Mouse (Mus musculus) adrenal gland, adult 8-10 months (tissue): Measurements from ENCODE around the gene Adgrd1. TPM values are rescaled to one million over a fixed set of nuclear protein-coding genes. Genes with fewer than 3 reads are reported as not detected.
A peak's percentile ranks its signal among the peaks of the same experiment; 100 is the strongest.

Experiments used
- DNase-seq: peaks from one replicate; pipeline ENCODE4 v3.0.0; 2022
- total RNA-seq, 4 experiments: library from RNA; stranded (reverse); gene quantifications; 2 replicates each; pipeline ENCODE4 v1.2.4; 2022

Adgrd1 gene
- total RNA-seq, 4 experiments from 2014 or later, result 2.4 to 4.2 (median 3.7) TPM

DNA sequence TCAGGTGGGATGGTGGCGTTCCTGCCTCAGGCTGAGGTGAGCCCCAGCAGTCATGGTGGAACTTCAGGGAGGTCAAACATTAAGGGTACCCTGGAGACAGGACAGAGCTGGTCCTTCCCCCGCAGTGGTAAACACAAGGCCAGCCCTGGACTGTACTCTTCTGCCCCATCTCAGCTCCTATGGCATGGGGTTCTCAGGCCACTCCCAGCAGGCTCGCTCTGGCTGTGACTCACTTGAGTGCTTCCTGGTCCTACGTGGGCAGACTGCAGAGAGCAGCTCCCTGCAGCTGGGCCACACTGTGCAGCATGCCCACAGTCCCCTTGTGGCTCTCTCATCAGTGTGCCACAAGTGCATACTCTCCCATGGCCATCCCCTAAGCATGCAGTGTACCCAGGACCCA is 112.3 kb downstream of the Adgrd1 start:
- DNase-seq, result no peak

DNA sequence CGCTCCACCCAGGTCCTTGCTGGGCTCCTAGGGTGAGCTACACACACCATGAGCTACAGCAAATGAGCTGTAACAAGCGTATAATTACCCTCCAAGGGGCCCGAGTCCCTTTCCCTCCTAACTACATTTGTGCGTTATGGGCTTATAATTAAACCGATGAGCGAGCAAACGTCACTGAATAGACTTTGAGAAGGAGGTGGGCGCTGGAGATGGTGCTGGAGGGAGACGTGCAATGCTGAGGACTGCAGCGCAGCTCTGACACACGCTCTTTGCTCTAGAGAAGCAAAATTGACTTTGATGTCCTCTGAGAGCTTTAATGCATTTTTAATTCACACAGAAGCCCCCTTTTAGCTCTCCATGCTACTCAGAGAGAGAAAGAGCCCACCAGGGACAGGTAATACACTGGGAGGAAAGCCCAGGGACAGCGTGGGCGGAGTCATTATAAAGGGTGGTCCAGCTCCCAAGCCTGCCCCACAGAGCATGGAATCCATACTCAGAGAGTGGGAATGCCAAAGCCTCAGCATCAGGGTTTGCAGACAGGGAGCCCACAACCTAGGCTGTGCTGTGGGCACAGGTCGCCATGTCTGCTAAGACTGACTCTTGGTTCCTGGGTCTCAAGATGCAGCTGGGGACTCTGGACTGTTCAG is 115.0 kb downstream of the Adgrd1 start:
- no peak for DNase-seq

- no peak for DNase-seq
Observed at GRCm38 (mm10) chr5:129214023-129214422, 117.5 kb downstream of the Adgrd1 start.

GRCm38 (mm10) chr5:129216001-129216400 is 119.5 kb downstream of the Adgrd1 start:
- no peak for DNase-seq

DNA sequence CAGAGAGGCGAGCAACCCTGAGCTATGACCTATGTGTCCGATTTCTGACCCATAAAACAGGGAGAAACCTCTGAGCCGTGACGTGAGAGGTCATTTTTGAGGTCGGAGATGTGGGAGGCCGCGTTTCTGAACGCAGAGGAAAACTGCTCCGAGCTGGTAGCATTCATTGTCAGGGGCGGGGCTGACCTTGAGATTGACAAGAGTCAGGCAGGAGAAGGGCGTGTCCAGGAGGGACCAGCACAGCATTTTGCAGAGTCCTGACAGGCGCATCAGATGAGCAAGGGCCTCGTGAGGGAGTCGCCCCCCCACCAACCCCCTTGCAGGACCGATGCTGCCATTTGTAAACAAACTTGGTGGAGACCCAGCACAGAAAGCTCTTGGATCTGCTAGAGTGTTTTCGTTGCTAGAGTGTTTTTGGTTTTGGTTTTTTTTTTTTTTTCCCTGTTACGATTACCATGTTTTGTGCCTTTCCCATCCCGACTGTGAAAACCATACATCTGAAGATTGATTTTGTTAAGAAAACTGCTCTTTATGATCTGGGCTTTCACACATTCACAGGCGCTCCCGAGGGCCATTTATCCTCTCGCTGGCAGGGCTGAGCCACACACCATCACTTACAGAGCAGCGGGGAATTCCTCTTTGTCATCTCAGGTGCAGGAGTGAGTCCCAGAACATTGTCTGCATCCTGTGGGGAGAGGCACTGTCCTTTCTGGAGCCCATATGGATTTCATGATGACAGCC is 121.1 kb downstream of the Adgrd1 start:
- DNase-seq, result peak; percentile 5

- no peak for DNase-seq
Observed at GRCm38 (mm10) chr5:129218222-129218505, 121.6 kb downstream of the Adgrd1 start.

- no peak for DNase-seq
Observed at GRCm38 (mm10) chr5:129218537-129218981, 122.0 kb downstream of the Adgrd1 start.

DNA sequence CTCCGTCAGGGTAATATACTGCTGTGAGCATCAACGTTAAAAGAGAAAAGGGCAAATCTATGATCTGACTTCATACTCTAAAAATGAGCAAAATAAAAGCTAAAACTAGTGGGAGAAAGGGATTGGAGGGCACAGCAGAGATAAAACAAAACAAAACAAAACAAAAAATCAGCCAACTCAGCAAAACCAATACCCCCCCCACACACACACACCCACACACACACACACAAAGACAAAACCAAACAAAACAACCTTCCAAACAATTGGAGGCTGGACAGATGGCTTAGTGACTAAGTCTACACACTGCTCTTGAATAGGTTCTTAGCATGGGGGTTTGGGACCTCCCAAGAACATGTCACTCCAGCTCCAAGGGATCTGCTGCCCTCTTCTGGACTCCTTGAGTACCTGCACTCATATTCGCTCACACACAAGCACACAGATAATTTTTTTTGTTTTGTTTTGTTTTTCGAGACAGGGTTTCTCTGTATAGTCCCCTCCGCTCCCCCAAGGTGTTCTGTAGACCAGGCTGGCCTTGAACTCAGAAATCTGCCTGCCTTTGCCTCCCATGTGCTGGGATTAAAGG is 122.7 kb downstream of the Adgrd1 start:
- no peak for DNase-seq

DNA sequence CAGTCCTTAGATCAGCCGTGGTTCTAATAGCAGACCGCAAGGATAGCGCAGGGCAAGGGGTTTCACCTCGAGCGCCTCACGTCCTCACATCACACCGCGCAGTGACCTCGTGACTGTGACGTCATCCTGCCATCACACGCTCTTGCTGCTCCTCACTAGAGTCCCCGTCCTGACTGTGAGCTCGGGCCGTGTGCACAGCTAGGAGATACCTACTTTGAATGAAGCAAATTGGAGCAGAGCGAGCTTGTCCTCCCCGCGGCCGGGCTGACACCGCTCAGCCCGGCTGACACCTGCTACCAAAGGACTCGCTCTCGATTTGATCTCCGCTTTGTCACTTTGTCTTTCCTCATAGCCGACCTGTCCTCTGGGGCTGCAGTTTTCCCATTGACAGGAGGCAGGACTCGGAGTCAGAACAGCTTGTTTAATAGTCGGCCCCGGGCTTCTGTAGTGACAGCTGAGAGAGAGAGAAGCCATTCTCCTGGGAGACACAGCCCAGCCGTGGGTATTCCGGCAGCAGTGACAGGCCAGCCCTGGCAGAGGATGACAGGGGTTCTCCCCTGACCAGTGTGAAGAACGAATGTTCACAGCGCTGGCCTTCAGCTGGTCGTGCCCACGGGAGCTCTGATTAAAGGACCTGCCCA is 129.4 kb downstream of the Adgrd1 start:
- no peak for DNase-seq

DNA sequence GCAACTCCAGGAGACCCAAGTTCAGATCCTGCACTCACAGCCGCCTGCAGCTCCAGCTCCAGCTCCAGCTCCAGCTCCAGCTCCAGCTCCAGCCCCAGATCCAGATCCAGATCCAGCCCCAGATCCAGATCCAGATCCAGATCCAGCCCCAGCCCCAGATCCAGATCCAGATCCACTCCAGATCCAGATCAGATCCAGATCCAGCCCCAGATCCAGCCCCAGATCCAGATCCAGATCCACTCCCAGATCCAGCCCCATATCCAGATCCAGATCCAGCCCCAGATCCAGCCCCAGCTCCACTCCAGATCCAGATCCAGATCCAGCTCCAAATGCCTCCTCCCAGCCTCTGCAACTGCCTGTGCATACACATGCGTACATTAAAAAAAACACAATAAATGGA is 131.6 kb downstream of the Adgrd1 start:
- no peak for DNase-seq

GRCm38 (mm10) chr5:129233301-129233700 is 136.8 kb downstream of the Adgrd1 start:
- DNase-seq, result no peak

DNA sequence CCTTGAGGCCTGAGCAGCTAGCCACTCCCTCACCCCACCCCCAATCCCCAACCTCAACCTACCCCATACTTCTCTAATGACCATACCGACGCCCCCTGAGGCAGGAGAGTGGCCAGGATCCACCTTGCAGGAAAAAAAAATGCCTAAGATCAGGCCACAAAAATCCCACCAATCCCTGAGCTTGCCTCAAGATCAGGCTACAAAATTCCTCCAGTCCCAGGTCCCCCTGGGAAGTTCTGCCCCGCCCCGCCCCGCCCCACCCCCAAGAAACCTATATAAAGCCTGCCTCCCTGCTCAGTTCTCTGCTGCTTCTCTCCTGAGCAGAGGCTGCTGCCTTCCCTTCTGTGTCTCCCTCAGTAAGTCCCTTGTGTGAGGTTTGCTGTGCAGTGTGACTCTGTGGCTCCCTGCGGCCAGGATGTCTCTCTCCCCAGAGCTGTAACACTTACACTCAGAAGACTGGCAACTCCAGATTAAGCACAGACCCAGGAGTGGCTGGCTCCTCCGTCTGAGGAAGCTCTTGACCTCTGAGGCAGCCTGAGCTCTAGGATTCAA is 137.4 kb downstream of the Adgrd1 start:
- no peak for DNase-seq

GRCm38 (mm10) chr5:129236366-129236765 is 139.8 kb downstream of the Adgrd1 start:
- no peak for DNase-seq

DNA sequence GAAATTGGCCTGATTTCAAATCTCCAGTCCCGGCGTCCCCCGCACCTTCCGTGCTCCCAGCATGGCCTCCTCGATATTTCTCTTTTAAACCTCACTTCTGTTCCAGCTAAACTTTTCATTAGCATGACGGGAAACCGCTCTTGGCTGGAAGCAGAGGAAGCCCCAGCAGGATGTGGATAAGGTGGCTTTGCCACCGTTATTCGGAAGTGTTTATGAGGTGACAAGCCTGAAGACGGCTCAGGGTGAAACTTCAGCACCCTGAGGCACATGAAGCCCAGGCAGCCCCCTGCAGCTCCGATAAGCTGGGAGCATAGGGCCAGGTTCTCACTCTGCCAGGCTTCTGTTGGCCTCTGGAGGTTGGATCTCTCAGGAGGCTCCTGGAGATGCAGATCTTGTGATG is 145.3 kb downstream of the Adgrd1 start:
- DNase-seq, result no peak

- no peak for DNase-seq
Observed at GRCm38 (mm10) chr5:129242265-129242664, 145.7 kb downstream of the Adgrd1 start.

GRCm38 (mm10) chr5:129243120-129243519 is 146.6 kb downstream of the Adgrd1 start:
- DNase-seq, result no peak

- DNase-seq, result no peak
Observed at GRCm38 (mm10) chr5:129244392-129244791, 147.8 kb downstream of the Adgrd1 start.

GRCm38 (mm10) chr5:129249080-129249479 is 152.5 kb downstream of the Adgrd1 start:
- peak; percentile 18 for DNase-seq

Other genes starting within 250 kb of the Adgrd1 start
- 10 to 100 TPM in 2 of 4 experiments, 1 to 10 TPM in 2; 5.3 to 12.5 (median 9.7) TPM for gene Rimbp2, start 143.3 kb upstream of the Adgrd1 start, total RNA-seq
- gene Stx2, start 88.2 kb upstream of the Adgrd1 start, total RNA-seq, result 10 to 100 TPM; 24.9 to 32.9 (median 26.9) TPM
- gene Ran, start 76.7 kb upstream of the Adgrd1 start, total RNA-seq, result 100 to 1,000 TPM; 137 to 213 (median 176) TPM